Mouse (Mus musculus): ENCODE data around the gene Gltp. TPM values are rescaled to one million over a fixed set of nuclear protein-coding genes. Genes with fewer than 3 reads are reported as not detected.

The Gltp gene
- total RNA-seq (2021), result 10 to 100 TPM; 29.8 to 30.7 TPM
- long read RNA-seq, transcript Gltp-201 (5 exons, 1,762 nt), result major isoform, 53 of 57 reads
- long read RNA-seq, partial matches to known transcripts, result 0 of 57 reads
- long read RNA-seq, other reads (novel, unspliced or antisense), result 3 of 57 reads

- DNase-seq (ENCODE audit: low spot score in 2 of 2), result peak; percentile 92 to 95
These were observed at the start of gene Gltp for GRCm38 (mm10) chr5:114690633-114691567. TSS of gene Gltp (minus strand) at chr5:114690984.

- no peak for DNase-seq (ENCODE audit: low spot score in 2 of 2)
These were observed 48.0 kb upstream of the Gltp start for GRCm38 (mm10) chr5:114738707-114739241.

- DNase-seq (ENCODE audit: low spot score in 2 of 2), result no peak
These were observed 46.5 kb upstream of the Gltp start for GRCm38 (mm10) chr5:114737090-114737887.

GRCm38 (mm10) chr5:114733606-114734005, 42.8 kb upstream of the Gltp start:
- DNase-seq (ENCODE audit: low spot score in 2 of 2), result no peak

GRCm38 (mm10) chr5:114731969-114732368, 41.2 kb upstream of the Gltp start:
- DNase-seq (ENCODE audit: low spot score in 2 of 2), result no peak

DNA sequence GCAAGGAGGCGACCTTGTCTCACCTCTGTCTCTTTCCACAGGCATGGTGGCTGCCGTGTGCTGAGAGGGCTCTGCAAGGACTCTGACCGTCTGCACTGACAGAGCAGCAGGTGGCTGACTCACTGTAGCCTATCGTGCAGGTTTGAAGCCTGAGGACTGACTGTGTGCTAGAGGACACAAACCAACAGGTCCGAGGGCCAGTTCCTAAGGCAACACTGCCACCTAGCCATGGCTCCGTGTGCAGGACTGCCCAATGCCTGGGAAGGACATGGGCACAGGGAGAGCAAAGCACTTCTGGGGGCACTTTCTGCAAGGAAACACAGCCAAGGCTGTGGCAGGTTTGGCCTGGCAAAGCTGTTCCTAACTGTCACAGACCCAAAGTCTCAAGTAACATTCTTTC, 40.7 kb upstream of the Gltp start:
- no peak for DNase-seq (ENCODE audit: low spot score in 2 of 2)

GRCm38 (mm10) chr5:114730129-114730528, 39.3 kb upstream of the Gltp start:
- DNase-seq (ENCODE audit: low spot score in 2 of 2), result no peak

GRCm38 (mm10) chr5:114728160-114728559, 37.4 kb upstream of the Gltp start:
- DNase-seq (ENCODE audit: low spot score in 2 of 2), result no peak

- DNase-seq (ENCODE audit: low spot score in 2 of 2), result no peak
These were observed 32.1 kb upstream of the Gltp start for GRCm38 (mm10) chr5:114722846-114723245.

DNA sequence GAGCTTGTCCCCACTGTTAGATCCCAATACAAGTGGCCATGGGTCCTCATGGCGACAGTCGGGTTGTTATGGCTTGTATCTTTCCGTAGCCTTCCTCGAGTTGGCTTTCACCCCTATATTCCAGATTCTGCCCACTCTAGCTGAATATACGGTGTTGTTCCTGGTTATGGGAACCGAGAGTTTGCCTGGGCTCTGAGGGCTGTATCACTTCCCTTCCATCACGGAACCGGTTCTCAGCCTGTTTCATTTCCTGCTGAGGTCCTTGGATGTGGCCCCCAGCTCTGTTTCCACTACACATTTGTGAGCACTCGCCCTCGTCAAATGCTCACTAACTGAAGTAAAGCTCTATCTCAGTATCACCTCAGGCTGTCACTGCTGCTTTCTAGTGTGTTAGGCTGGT, 31.2 kb upstream of the Gltp start:
- no peak for DNase-seq (ENCODE audit: low spot score in 2 of 2)

DNA sequence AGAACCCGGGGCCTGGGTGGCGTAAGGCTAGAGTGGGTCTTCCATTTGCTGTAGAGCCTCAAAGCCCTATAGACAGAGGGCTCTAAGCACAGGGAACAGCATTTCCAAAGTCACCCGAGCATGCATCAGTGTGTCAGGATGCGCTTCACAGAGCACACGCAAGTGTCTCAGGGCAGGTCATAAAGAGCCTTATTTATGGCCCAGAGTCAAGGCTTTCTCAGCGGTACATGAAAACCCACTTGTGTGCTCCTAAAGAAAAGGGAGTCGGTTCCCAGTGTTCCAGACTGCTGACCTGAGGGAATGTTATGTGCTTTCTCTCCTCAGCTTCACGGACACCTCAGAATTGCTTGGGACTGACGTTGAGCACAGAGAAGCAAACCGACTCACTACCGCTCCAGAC, 30.0 kb upstream of the Gltp start:
- DNase-seq (ENCODE audit: low spot score in 2 of 2), result no peak

DNA sequence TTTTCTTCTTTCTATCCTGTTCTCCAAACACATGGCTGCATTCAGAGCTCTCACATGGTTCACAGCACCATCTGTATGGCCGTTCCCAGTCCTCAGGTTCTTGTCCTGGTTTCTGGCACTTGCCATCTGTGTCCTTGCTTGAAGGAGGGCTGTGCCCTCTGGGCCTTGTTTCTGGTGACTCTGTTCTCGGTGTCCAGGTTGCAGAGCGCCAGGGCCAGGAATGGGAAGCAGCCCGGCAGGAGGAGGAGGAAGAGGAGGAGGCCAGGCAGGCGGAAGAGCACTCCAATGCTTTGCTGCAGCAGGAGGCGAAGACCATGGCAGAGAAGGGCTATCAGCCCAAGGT, 29.1 kb upstream of the Gltp start:
- no peak for DNase-seq (ENCODE audit: low spot score in 2 of 2)

- no peak for DNase-seq (ENCODE audit: low spot score in 2 of 2)
These were observed 28.5 kb upstream of the Gltp start for GRCm38 (mm10) chr5:114719003-114719927.

GRCm38 (mm10) chr5:114718483-114718882, 27.7 kb upstream of the Gltp start:
- DNase-seq (ENCODE audit: low spot score in 2 of 2), result no peak

DNA sequence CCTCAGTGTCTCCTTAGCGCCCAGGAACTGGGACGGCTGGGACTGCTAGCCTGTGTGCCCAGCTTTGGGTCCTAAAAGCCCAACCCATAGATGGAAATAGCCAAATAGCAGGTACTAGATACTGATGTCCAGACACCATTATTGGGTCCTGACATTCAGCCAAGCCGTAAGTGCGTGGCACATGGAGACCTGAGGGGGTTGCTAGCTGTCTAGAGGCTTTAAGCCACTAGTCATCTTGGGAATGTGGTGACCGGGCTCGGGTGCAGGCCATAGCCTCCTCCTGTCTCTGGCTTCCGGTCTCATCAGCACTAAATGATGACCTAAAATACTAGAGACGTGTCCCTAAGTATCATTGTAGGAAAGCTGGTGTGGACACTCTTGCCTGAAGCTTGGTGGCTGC, 27.2 kb upstream of the Gltp start:
- no peak for DNase-seq (ENCODE audit: low spot score in 2 of 2)

- no peak for DNase-seq (ENCODE audit: low spot score in 2 of 2)
These were observed 26.5 kb upstream of the Gltp start for GRCm38 (mm10) chr5:114717292-114717691.

DNA sequence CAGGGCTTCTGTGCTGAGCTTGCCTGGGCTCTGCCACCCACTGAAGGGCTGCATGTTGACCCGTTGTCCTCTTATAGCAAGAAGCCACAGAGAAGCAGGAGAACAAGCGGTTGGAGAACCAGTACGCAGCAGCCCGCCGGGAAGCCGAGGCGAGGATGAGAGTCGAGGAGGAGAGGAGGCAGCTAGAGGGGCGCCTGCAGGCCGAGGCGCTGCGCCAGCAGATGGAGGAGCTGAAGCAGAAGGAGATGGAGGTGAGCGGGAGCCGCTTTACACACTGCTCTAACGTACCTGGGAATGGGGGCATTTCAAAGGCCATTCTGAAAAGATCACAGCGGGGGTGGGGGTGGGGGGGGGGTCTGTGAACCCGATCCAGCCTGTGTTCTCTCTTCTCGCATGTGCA, 23.8 kb upstream of the Gltp start:
- DNase-seq (ENCODE audit: low spot score in 2 of 2), result no peak

- DNase-seq (ENCODE audit: low spot score in 2 of 2), result no peak
These were observed 18.6 kb upstream of the Gltp start for GRCm38 (mm10) chr5:114709357-114709756.

DNA sequence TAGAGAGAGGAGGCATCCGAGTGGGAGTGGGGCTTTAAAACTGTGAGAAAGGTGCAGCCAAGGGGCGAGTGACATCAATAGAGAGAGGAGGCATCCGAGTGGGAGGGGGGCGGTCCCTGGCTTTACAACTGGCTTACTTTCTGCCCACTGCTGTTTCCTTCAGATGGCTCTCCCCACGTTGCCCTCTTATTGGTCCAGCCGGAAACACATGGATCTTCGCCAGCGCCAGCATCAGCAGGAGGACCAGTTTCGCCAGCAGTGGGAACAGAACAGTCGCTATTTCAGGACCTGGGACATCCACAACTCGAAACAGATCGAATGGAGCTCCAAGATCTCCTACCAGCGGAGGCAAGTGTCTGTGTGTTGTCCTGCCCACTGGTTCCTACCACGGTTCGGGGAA, 17.7 kb upstream of the Gltp start:
- no peak for DNase-seq (ENCODE audit: low spot score in 2 of 2)

DNA sequence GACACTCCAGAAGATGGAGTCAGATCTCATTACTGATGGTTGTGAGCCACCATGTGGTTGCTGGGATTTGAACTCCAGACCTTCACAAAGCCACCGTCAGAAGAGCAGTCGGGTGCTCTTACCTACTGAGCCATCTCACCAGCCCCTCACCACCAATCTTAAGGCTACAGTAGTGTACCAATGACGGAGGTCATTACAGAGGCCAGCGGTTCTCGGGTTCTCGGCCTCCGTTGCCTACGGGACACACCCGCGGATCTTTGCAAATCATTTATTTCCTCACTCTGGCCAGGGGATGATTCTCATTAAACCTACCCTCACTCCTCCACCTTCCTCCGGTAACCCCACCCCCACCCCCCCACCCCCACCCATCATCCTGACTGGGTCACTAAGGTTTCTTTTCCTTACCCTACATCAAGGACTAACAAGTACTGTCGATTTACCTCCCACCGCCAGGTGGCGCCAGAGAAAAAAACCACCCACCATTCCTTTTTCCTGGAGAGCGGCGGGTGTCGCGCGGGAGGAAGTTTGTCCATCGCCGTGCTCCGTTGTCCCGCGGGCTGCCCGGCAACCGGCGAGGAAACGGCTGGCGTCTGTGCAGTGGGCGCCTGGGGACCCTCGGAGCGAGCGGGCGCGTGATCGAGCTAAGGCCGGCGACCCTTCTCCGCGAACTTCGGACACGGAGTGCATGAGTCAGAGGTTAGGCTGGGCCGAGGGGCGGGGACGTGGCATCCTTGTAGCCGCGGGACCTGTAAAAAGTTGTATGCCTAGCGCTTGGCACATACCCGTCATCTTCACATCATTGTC, 16.7 kb upstream of the Gltp start, which contains the start of gene Tchp:
Tchp (plus strand) TSS at position 496 of the 804 bp plus-strand sequence.
- DNase-seq (ENCODE audit: low spot score in 2 of 2), result peak; percentile 87 to 95

All from layer of hippocampus, adult 18-20 months (tissue).